Mouse (Mus musculus): ENCODE measurements around the gene Pdcd2l. TPM values are rescaled to one million over a fixed set of nuclear protein-coding genes. Genes with fewer than 3 reads are reported as not detected.
"Not testable (repeated sequence)": the region's sequence is repeated elsewhere in the genome, so short reads cannot be mapped to it uniquely, and the experiment has no call there.

The Pdcd2l gene
- polyA plus RNA-seq, 1 experiment from 2014 or later: 66.2 TPM

DNA sequence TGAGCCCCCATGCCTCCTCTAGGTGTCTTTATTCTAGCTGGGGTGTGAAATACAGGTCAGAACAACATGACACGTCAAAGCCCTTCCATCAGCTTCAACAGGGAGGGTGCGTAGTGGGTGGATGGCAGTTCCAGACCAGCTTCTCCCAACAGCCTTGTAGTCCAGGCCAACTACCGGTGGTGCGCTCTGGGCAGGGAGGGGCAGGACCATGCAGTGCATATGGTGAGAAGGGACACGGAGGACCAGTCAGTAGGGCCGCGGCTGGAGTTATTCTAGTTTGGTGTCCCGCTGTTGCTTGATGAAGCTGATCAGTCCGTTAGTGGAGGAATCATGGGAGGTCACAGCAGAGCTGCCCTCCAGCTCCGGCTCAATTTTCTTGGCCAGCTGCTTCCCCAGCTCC lies 5.7 kb upstream of the Pdcd2l start:
- not testable (repeated sequence) for H3K4me1 ChIP-seq; H3K27me3 ChIP-seq (replicated peaks); H3K4me3 ChIP-seq; ATAC-seq (ENCODE audit: low FRiP score, low read depth); H3K9ac ChIP-seq; H3K27ac ChIP-seq; H3K4me2 ChIP-seq (replicated peaks); H3K9me3 ChIP-seq
- peaks cover 69% of the 10 kb centered on the region for H3K36me3 ChIP-seq
- WGBS: 95% methylated on average over 10 of the region's 10 CpGs

DNA sequence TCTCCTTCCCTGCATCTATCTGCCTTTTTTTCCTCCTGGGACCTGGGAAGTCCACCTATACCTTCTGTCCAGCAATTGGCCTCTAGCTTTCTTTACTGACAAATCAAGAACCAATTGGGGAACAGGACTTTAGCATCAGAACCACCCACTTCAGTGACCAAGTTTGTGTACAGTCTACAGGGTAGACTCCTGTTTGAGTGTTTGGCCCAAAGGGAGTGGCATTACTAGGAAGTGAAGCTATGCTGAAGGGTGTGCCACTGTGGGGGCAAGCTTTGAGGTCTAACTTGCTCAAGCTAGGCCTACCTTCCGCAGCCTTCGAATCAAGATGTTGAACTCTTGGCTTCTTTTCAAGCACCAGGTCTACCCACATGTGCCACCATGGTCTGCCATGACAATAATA lies 4.4 kb upstream of the Pdcd2l start:
- ATAC-seq (ENCODE audit: low FRiP score, low read depth): no peak
- Histone ChIP-seq H3K4me2 (replicated peaks) (no peak overlapping the region), H3K27ac (no peak overlapping the region), H3K36me3 (peaks cover 56% of the 10 kb centered on the region), H3K9me3 (no peaks in the 10 kb centered on the region), H3K4me3 (no peak overlapping the region), H3K27me3 (replicated peaks) (no peaks in the 10 kb centered on the region), H3K9ac (no peak overlapping the region), H3K4me1 (0 out of 2 replicates have a peak, but pooled peaks cover 2% of the 10 kb centered on the region)
- 95% methylated on average over 2 of the region's 2 CpGs for WGBS

- Histone ChIP-seq H3K4me1 (0 out of 2 replicates have a peak, but pooled peaks cover 9% of the 10 kb centered on the region), H3K9ac (no peak overlapping the region), H3K4me3 (no peak overlapping the region), H3K4me2 (replicated peaks) (no peak overlapping the region), H3K27me3 (replicated peaks) (no peaks in the 10 kb centered on the region), H3K27ac (no peak overlapping the region), H3K9me3 (no peaks in the 10 kb centered on the region), H3K36me3 (peaks cover 40% of the 10 kb centered on the region)
- ATAC-seq (ENCODE audit: low FRiP score, low read depth): no peak
- 54% methylated on average over 3 of the region's 3 CpGs for WGBS
These were observed 1.9 kb upstream of the Pdcd2l start for GRCm38 (mm10) chr7:34198346-34198745.

GRCm38 (mm10) chr7:34195632-34196031 lies 829 bp downstream of the Pdcd2l start:
- Histone ChIP-seq H3K9me3 (no peaks in the 10 kb centered on the region), H3K9ac (peak overlapping the region; percentile 92), H3K4me1 (0 out of 2 replicates have a peak, but pooled peaks cover 9% of the 10 kb centered on the region), H3K27ac (no peak overlapping the region), H3K36me3 (peaks cover 27% of the 10 kb centered on the region), H3K4me2 (replicated peaks) (peak overlapping the region; percentile 94), H3K4me3 (peak overlapping the region; percentile 96), H3K27me3 (replicated peaks) (no peaks in the 10 kb centered on the region)
- ATAC-seq (ENCODE audit: low FRiP score, low read depth): no peak
- WGBS: 49% methylated on average over 3 of the region's 3 CpGs

- no peak for ATAC-seq (ENCODE audit: low FRiP score, low read depth)
- no peak overlapping the region for H3K27ac ChIP-seq
- H3K27me3 ChIP-seq (replicated peaks): no peaks in the 10 kb centered on the region
- 0 out of 2 replicates have a peak, but pooled peaks cover 9% of the 10 kb centered on the region for H3K4me1 ChIP-seq
- H3K36me3 ChIP-seq: peaks cover 45% of the 10 kb centered on the region
- no peak overlapping the region for H3K9ac ChIP-seq
- no peaks in the 10 kb centered on the region for H3K9me3 ChIP-seq
- 89% methylated on average over 6 of the region's 6 CpGs for WGBS
- no peak overlapping the region for H3K4me2 ChIP-seq (replicated peaks)
- H3K4me3 ChIP-seq: no peak overlapping the region
These were observed 3.6 kb downstream of the Pdcd2l start for GRCm38 (mm10) chr7:34192825-34193224.

GRCm38 (mm10) chr7:34189376-34189989 lies 7.0 kb downstream of the Pdcd2l start:
- Histone ChIP-seq H3K27ac (no peak overlapping the region), H3K4me3 (no peak overlapping the region), H3K9ac (no peak overlapping the region), H3K9me3 (no peaks in the 10 kb centered on the region), H3K27me3 (replicated peaks) (no peaks in the 10 kb centered on the region), H3K36me3 (peaks cover 70% of the 10 kb centered on the region), H3K4me1 (no peaks in the 10 kb centered on the region), H3K4me2 (replicated peaks) (no peak overlapping the region)
- 89% methylated on average over 12 of the region's 12 CpGs for WGBS
- no peak for ATAC-seq (ENCODE audit: low FRiP score, low read depth)

DNA sequence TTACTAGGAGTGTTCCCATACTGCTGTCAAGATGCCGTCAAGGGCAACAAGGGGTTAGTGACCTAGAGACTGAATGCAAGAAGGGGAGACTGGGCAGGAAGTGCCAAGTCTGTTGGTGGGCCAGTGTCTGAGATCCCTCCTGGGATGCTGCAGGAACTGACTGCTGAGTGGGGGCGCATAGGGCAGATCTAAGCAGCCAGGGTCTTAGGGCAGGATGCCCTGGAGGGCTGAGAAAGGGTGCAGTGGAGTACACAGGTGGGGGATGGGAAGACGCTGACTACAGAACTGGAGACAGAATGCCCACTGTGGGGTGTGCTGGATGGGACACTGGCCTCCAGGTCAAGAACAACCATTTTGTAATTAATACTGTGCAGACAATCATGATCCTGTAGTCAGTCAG lies 12.7 kb downstream of the Pdcd2l start:
- Histone ChIP-seq H3K4me1 (no peaks in the 10 kb centered on the region), H3K4me3 (no peak overlapping the region), H3K9ac (no peak overlapping the region), H3K9me3 (no peaks in the 10 kb centered on the region), H3K36me3 (peaks cover 49% of the 10 kb centered on the region), H3K27ac (no peak overlapping the region), H3K4me2 (replicated peaks) (no peak overlapping the region), H3K27me3 (replicated peaks) (no peaks in the 10 kb centered on the region)
- ATAC-seq (ENCODE audit: low FRiP score, low read depth): no peak
- WGBS: 80% methylated on average over 3 of the region's 3 CpGs

DNA sequence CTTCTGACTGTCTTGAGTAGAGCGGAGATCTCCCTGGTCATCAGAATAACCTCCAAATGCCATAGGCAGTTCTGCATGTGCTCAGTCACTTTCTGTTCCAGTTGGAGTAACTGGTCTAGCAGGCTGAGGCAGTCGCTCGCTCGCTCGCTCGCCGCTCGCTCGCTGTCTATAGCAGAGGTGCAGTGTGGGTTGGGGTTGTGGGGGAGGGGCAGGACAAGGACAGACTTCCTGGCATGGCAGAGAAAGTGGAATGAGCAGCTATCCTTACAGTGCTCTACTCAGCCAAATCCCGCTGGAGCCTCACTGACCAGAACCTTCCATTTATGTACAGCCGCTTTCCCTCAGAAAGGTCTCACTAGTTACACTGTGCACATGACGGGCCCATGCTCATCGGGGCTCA lies 13.1 kb downstream of the Pdcd2l start:
- 89% methylated on average over 13 of the region's 13 CpGs for WGBS
- Histone ChIP-seq H3K27ac (no peak overlapping the region), H3K36me3 (peaks cover 45% of the 10 kb centered on the region)

GRCm38 (mm10) chr7:34176241-34176640 lies 20.2 kb downstream of the Pdcd2l start:
- not testable (repeated sequence) for H3K9me3 ChIP-seq; ATAC-seq (ENCODE audit: low FRiP score, low read depth); H3K4me1 ChIP-seq; H3K4me3 ChIP-seq; H3K27ac ChIP-seq; H3K27me3 ChIP-seq (replicated peaks); H3K36me3 ChIP-seq; H3K9ac ChIP-seq; H3K4me2 ChIP-seq (replicated peaks)
- whole genome bisulfite sequencing: 66% methylated on average over 6 of the region's 6 CpGs

More for the DNA sequence above, 13.1 kb downstream of the Pdcd2l start:
- Histone ChIP-seq H3K4me3 (no peak overlapping the region), H3K9me3 (no peaks in the 10 kb centered on the region), H3K27me3 (replicated peaks) (no peaks in the 10 kb centered on the region), H3K4me1 (no peaks in the 10 kb centered on the region), H3K4me2 (replicated peaks) (no peak overlapping the region), H3K9ac (no peak overlapping the region)
- 0 out of 2 replicates have a peak, but pooled peaks have one; percentile 13 for ATAC-seq (ENCODE audit: low FRiP score, low read depth)

DNA sequence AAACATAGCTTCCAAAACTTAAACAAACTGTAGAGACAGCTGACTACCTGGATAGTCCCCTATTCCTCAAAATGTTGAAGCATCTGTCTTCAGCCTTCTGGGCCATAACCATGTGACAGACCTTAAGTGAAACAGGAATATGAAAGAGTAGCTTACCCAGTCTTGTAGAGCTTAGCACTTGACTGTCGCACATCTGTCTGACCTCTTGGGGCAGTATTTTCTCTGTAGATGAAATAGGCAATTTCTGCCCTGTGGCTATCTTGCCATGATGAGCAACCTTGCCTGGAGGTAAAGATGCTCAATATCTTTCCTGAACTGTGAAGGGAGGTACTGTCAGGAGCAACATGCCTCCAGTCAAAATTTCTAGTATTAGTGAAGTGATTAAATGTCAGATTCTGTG lies 24.2 kb downstream of the Pdcd2l start:
- Histone ChIP-seq H3K9ac (no peak overlapping the region), H3K9me3 (no peaks in the 10 kb centered on the region), H3K36me3 (no peaks in the 10 kb centered on the region), H3K27me3 (replicated peaks) (no peaks in the 10 kb centered on the region), H3K4me1 (0 out of 2 replicates have a peak, but pooled peaks cover 3% of the 10 kb centered on the region), H3K4me2 (replicated peaks) (no peak overlapping the region), H3K4me3 (no peak overlapping the region), H3K27ac (no peak overlapping the region)
- ATAC-seq (ENCODE audit: low FRiP score, low read depth): no peak
- 93% methylated on average over 1 of the region's 1 CpGs for WGBS

GRCm38 (mm10) chr7:34169454-34169853 lies 27.0 kb downstream of the Pdcd2l start, which contains the start of gene Uba2:
TSS of gene Uba2 (minus strand) at chr7:34169599.
- WGBS: 84% methylated on average over 3 of the region's 3 CpGs

DNA sequence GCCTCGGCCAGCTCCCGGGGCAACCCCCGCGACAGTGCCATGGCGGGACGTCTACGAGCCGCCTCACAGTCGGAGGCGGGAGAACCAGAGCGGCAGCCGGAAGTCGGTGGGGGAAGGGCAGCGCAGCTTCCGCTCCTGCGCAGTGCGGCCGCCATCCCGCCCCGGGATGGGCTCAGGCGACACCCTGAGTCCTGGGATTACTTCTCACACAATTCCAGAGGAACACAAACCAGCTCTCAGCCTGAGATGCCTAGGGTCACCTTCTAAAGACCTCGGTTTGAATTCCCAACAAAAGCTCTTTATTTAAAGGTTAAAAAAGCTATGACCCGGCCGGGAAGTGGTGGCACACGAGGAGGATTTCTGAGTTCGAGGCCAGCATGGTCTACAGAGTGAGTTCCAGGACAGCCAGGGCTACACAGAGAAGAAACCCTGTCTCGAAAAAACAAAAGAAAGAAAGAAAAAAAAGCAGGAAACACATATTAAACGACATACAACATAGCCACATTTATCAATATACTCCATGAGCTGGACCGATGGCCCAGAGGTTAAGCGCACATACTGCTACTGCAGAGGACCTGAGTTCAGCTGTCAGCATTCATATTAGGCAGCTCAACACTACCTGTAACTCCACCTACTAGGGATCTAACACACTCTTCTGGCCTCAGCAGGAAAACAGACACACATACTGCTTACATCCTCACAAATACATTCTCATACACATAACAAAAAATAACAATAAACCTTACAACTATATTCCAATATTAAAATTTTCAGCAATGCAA lies 27.8 kb downstream of the Pdcd2l start:
- Histone ChIP-seq H3K4me1 (peaks cover 11% of the 10 kb centered on the region; the same call in 1 of the 2 replicates), H3K9me3 (no peaks in the 10 kb centered on the region), H3K27me3 (replicated peaks) (no peaks in the 10 kb centered on the region), H3K27ac (peak overlapping the region; percentile 76), H3K36me3 (peaks cover 16% of the 10 kb centered on the region), H3K4me3 (peak overlapping the region; percentile 97), H3K9ac (peak overlapping the region; percentile 95), H3K4me2 (replicated peaks) (peak overlapping the region; percentile 86)
- ATAC-seq (ENCODE audit: low FRiP score, low read depth): peak; percentile 96
- WGBS: 11% methylated on average over 30 of the region's 30 CpGs

More at GRCm38 (mm10) chr7:34169454-34169853, 27.0 kb downstream of the Pdcd2l start, which contains the start of gene Uba2:
- H3K36me3 ChIP-seq: peaks cover 10% of the 10 kb centered on the region
- ATAC-seq (ENCODE audit: low FRiP score, low read depth): no peak
- H3K4me3 ChIP-seq: peak within 1 kb of the TSS; percentile 97
- no peaks in the 10 kb centered on the region for H3K9me3 ChIP-seq
- peak within 1 kb of the TSS; percentile 95 for H3K9ac ChIP-seq
- no peaks in the 10 kb centered on the region for H3K27me3 ChIP-seq (replicated peaks)
- H3K4me1 ChIP-seq: peaks cover 11% of the 10 kb centered on the region; the same call in 1 of the 2 replicates
- H3K4me2 ChIP-seq (replicated peaks): peak within 1 kb of the TSS; percentile 86
- H3K27ac ChIP-seq: no peak within 1 kb of the TSS
